Mouse (Mus musculus) spleen, postnatal 0 days (tissue): Measurements from ENCODE around the gene Gm14399. TPM values are rescaled to one million over a fixed set of nuclear protein-coding genes. Genes with fewer than 3 reads are reported as not detected.

Experiments used
- polyA plus RNA-seq: library from polyadenylated mRNA; unstranded; fragments of >200 nt; fragmentation: Nextera tagmentation; extraction: Ambion mirVana; gene quantifications from 2 replicates; pipeline ENCODE4 v1.2.1, GENCODE M21; 2015

Gm14399 gene
- polyA plus RNA-seq, result 0.85 and 1.5 TPM in 2 replicates

DNA sequence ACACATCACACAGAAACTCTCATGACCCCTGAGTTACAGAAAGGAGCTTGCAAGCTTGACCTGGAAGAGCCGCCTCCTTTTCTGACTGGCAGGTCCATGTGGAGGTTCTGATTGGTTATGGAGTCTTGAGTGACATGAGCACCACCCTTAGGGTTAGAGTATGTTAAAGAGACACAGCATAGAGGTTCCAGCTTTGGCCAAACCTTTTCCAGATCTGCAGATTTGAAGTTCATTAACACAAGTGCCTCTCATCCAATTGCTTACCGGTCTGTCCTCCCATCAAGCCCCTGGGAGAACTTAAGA, at the start of gene Gm14399:
Gene Gm14399 (minus strand): TSS at position 20 of the 303 bp plus-strand sequence.

DNA sequence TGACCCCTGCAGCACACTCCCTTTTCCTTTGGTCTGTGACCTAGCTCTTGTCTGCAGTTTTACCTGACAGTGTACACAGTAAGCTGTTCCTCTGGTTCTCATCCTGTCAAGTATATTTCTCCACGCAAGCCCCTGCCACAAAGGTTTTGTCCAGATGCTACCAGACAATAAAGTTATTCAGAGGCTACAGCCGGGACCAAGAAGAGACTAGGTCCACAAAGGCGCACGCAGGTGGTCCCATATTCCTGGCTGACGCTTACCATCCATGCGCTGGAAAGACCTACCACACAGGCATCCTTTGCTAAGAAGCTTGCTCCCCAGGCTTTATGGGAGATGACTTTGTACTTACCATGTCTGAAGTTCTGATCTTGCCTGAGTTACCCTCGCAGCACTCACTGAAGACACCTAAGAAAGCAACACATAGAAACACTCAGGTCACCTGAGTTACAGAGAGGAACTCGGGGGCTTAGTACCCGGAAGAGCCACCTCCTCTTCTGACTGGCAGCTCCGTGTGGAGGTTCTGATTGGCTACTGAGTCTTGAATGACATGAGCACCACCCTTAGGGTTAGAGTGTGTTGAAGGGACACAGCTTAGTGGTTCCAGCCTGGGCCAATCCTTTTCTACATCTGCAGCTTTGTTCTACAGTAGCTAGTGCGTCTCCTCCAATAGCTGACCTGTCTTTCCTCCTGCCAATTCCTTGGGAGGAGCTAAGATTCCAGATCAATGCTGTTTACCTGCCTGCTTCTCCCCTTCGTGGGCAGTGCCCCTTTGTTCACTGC, 33.8 kb upstream of the Gm14399 start, which contains the start of gene Gm14443:
Gene Gm14443 (minus strand): TSS at position 471 of the 780 bp plus-strand sequence.

Other genes starting within 250 kb of the Gm14399 start
- not detected in 2 replicates for gene Gm14444, start 131.8 kb downstream of the Gm14399 start, polyA plus RNA-seq
- gene Gm14393, start 74.2 kb downstream of the Gm14399 start, polyA plus RNA-seq, result 0.50 and 0.57 TPM in 2 replicates
- 0.08 and 0.42 TPM in 2 replicates for gene Gm14443, start 33.9 kb upstream of the Gm14399 start, polyA plus RNA-seq
- 0.67 and 3.2 TPM in 2 replicates for gene Gm14391, start 64.9 kb upstream of the Gm14399 start, polyA plus RNA-seq
- not detected in 2 replicates for gene Gm14440, start 133.1 kb upstream of the Gm14399 start, polyA plus RNA-seq
- gene Gm4631, start 196.2 kb upstream of the Gm14399 start, polyA plus RNA-seq, result 6.2 and 6.8 TPM in 2 replicates
- gene Zfp968, start 230.4 kb upstream of the Gm14399 start, polyA plus RNA-seq, result 1.4 and 2.7 TPM in 2 replicates